Mouse (Mus musculus) forebrain, embryonic 16.5 days (tissue): ENCODE measurements around the gene Bcl7c. TPM values are rescaled to one million over a fixed set of nuclear protein-coding genes. Genes with fewer than 3 reads are reported as not detected.
"Not testable (repeated sequence)": the region's sequence is repeated elsewhere in the genome, so short reads cannot be mapped to it uniquely, and the experiment has no call there.

Source experiments
- ATAC-seq: fragments of 200-750 bp; cut with Nextera tagmentation; 2 replicates; pipeline ENCODE4 v1.8.0; 2017; ENCODE audit warnings: mild to moderate bottlenecking, moderate library complexity
- H3K27ac ChIP-seq: fragments of 300-500 bp; sonication (generic); 2 replicates; pipeline ENCODE4 v1.5.1; 2014; ENCODE audit warnings: low read length, control low read depth
- H3K27me3 ChIP-seq: fragments of 300-500 bp; sonication (generic); replicated peaks from 2 replicates; pipeline ENCODE4 v1.6.1; 2014; ENCODE audit warnings: low read length; ENCODE audit not compliant: control insufficient read depth, insufficient read depth
- H3K36me3 ChIP-seq: fragments of 300-500 bp; sonication (generic); 2 replicates; pipeline ENCODE4 v1.6.1; 2014; ENCODE audit not compliant: control insufficient read depth, insufficient read depth
- H3K4me1 ChIP-seq: fragments of 300-500 bp; sonication (generic); replicated peaks from 2 replicates; pipeline ENCODE4 v1.6.1; 2014; ENCODE audit warnings: low read length; ENCODE audit not compliant: control insufficient read depth, insufficient read depth
- H3K4me2 ChIP-seq: fragments of 300-500 bp; sonication (generic); 2 replicates; pipeline ENCODE4 v1.6.1; 2014; ENCODE audit warnings: mild to moderate bottlenecking, low read length, control low read depth
- H3K4me3 ChIP-seq: fragments of 300-500 bp; sonication (generic); replicated peaks from 2 replicates; pipeline ENCODE4 v1.5.1; 2014; ENCODE audit warnings: mild to moderate bottlenecking, low read length, control low read depth
- H3K9ac ChIP-seq: fragments of 300-500 bp; sonication (generic); replicated peaks from 2 replicates; pipeline ENCODE4 v1.6.1; 2014; ENCODE audit warnings: low read depth, low read length, control low read depth
- H3K9me3 ChIP-seq: fragments of 300-500 bp; sonication (generic); 2 replicates; pipeline ENCODE4 v1.6.1; 2016; ENCODE audit warnings: low read length; ENCODE audit not compliant: control insufficient read depth
- WGBS: fragments of 180-500 bp; shearing (Covaris S2); extraction: QIAGEN DNeasy Blood & Tissue Kit; methylation state at CpG from one replicate; pipeline ENCODE4 v1.1.7; 2014; 5-methylcytosine and 5-hydroxymethylcytosine counted together
- polyA plus RNA-seq: library from polyadenylated mRNA; unstranded; fragments of >200 nt; fragmentation: Nextera tagmentation; extraction: Ambion mirVana; gene quantifications from 2 replicates; pipeline ENCODE4 v1.2.1, GENCODE M21; 2015

The Bcl7c gene
- polyA plus RNA-seq, 1 experiment from 2014 or later = 33.8 TPM

DNA sequence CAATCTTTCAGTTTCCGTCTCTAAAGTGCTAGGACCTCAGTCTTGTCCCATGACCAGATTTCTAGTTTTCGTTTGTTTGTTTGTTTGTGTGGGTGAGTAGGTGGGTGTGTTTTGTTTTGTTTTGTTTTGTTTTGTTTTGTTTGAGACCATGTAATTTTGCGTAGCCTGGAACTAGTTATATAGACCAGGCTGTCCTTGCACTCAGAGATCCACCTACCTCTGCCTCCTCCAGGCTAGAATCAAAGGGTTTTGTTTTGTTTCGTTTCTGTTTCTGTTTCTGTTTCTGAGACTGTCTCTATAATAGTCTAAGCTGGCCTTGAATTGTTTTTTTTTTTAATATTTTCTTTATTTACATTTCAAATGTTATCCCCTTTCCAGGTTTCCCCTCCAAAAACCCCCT is 62.4 kb downstream of the Bcl7c start:
- no peaks in the 10 kb centered on the region for H3K27me3 ChIP-seq
- H3K36me3 ChIP-seq = no peaks in the 10 kb centered on the region
- 88% methylated on average over 4 of the region's 4 CpGs for WGBS
- H3K27ac ChIP-seq = no peak overlapping the region
- no peaks in the 10 kb centered on the region for H3K9me3 ChIP-seq
- no peaks in the 10 kb centered on the region for H3K4me1 ChIP-seq
- no peak overlapping the region for H3K4me3 ChIP-seq
- no peak overlapping the region for H3K4me2 ChIP-seq
- H3K9ac ChIP-seq = no peak overlapping the region
- ATAC-seq = no peak

GRCm38 (mm10) chr7:127642254-127642653 is 66.5 kb downstream of the Bcl7c start:
- no peak overlapping the region for H3K27ac ChIP-seq
- H3K9ac ChIP-seq = no peak overlapping the region
- H3K4me1 ChIP-seq = peaks cover 3% of the 10 kb centered on the region; the same call in 1 of the 2 replicates
- 65% methylated on average over 4 of the region's 4 CpGs for WGBS
- H3K4me3 ChIP-seq = no peak overlapping the region
- no peaks in the 10 kb centered on the region for H3K36me3 ChIP-seq
- no peaks in the 10 kb centered on the region for H3K9me3 ChIP-seq
- no peak overlapping the region for H3K4me2 ChIP-seq
- no peaks in the 10 kb centered on the region for H3K27me3 ChIP-seq
- ATAC-seq = no peak

GRCm38 (mm10) chr7:127641260-127641659 is 67.5 kb downstream of the Bcl7c start:
- H3K36me3 ChIP-seq = no peaks in the 10 kb centered on the region
- no peak overlapping the region for H3K27ac ChIP-seq
- 41% methylated on average over 4 of the region's 4 CpGs for WGBS
- H3K9me3 ChIP-seq = no peaks in the 10 kb centered on the region
- H3K9ac ChIP-seq = no peak overlapping the region
- no peaks in the 10 kb centered on the region for H3K27me3 ChIP-seq
- H3K4me1 ChIP-seq = peaks cover 4% of the 10 kb centered on the region; the same call in 1 of the 2 replicates
- ATAC-seq = no peak
- no peak overlapping the region for H3K4me3 ChIP-seq
- H3K4me2 ChIP-seq = no peak overlapping the region

DNA sequence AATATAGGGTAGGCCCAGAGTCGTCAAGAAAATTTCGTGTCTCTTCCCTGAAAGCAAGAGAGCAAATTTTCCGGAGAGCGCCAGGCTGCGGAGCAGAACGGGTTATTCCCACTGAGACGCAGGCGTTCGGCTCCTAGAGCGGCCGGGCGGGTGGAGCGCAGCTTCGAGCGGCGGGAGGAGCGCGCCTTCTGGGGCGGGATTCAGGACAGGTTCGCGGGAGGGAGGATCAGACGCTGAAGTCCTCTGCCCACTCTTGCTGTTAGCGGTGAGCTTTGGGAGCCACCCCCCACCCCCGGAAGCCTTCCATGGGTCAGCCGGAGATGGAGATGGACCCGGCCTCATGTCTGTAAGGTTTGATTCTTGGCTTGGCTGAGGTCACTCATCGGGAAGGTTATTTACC is 71.8 kb downstream of the Bcl7c start:
- peak overlapping the region; percentile 74 for H3K9ac ChIP-seq
- peak; percentile 87 for ATAC-seq
- H3K4me2 ChIP-seq = peak overlapping the region; percentile 67
- peak overlapping the region; percentile 59 for H3K4me3 ChIP-seq
- no peaks in the 10 kb centered on the region for H3K27me3 ChIP-seq
- H3K4me1 ChIP-seq = peaks cover 4% of the 10 kb centered on the region; the same call in 1 of the 2 replicates
- H3K36me3 ChIP-seq = no peaks in the 10 kb centered on the region
- no peak overlapping the region for H3K27ac ChIP-seq
- 0% methylated on average over 27 of the region's 27 CpGs for WGBS
- no peaks in the 10 kb centered on the region for H3K9me3 ChIP-seq

DNA sequence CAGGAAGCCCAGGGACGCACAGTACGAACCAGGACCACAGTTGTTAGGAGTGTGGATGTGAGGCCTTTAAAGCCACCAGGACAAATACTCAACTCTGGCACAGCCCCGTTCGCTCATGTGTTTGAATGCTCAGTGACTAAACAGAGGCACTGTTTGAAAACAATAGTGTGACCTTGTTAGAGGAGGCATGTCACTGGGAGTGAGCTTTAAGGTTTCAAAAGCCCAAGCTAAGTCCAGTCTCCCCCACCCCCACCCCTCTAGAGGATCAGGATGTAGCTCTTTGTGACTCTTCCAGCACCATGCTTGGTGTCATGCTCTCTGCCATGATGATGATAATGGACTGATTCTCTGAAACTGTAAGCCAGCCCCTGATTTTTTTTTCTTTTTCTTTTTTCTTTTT is 77.3 kb downstream of the Bcl7c start:
- ATAC-seq = no peak
- H3K9ac ChIP-seq = no peak overlapping the region

GRCm38 (mm10) chr7:127628646-127629045 is 80.1 kb downstream of the Bcl7c start:
- H3K4me3 ChIP-seq = no peak overlapping the region
- no peaks in the 10 kb centered on the region for H3K36me3 ChIP-seq
- no peak overlapping the region for H3K4me2 ChIP-seq
- H3K9me3 ChIP-seq = no peaks in the 10 kb centered on the region
- H3K4me1 ChIP-seq = no peaks in the 10 kb centered on the region
- no peak for ATAC-seq
- no peaks in the 10 kb centered on the region for H3K27me3 ChIP-seq
- H3K27ac ChIP-seq = no peak overlapping the region
- WGBS = 78% methylated on average over 5 of the region's 5 CpGs
- H3K9ac ChIP-seq = no peak overlapping the region

More for the DNA sequence above, 77.3 kb downstream of the Bcl7c start:
- Histone ChIP-seq H3K27ac (no peak overlapping the region), H3K4me2 (no peak overlapping the region), H3K36me3 (no peaks in the 10 kb centered on the region), H3K4me1 (no peaks in the 10 kb centered on the region), H3K27me3 (no peaks in the 10 kb centered on the region), H3K9me3 (no peaks in the 10 kb centered on the region), H3K4me3 (no peak overlapping the region)
- WGBS = 48% methylated on average over 4 of the region's 4 CpGs

DNA sequence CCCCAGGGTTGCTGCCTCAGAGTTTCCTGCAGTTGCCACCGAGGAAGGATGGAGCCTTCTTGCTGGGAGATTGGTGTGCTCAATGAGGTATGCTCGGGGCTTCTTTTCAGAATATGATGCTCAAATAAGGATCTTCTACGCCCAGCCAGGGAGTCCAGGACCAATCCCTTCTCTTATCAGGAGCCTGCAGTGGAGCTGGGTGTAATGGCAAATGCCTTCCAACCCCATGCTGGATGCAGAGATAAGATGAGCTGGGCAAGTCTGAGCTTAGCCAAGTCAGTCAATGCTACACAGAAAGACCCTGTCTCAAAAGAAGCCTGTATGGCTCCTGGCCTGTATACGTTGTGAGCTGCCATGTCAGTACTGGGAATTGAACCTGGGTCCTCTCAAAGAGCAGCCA is 82.3 kb downstream of the Bcl7c start:
- Histone ChIP-seq H3K4me3 (no peak overlapping the region), H3K9ac (no peak overlapping the region)
- no peak for ATAC-seq

GRCm38 (mm10) chr7:127626039-127626438 is 82.7 kb downstream of the Bcl7c start:
- H3K36me3 ChIP-seq = no peaks in the 10 kb centered on the region
- H3K4me1 ChIP-seq = no peaks in the 10 kb centered on the region
- no peak for ATAC-seq
- no peaks in the 10 kb centered on the region for H3K27me3 ChIP-seq
- no peak overlapping the region for H3K9ac ChIP-seq
- no peak overlapping the region for H3K4me3 ChIP-seq
- WGBS = 98% methylated on average over 7 of the region's 7 CpGs
- no peak overlapping the region for H3K4me2 ChIP-seq
- H3K9me3 ChIP-seq = no peaks in the 10 kb centered on the region
- no peak overlapping the region for H3K27ac ChIP-seq

More for the DNA sequence above, 82.3 kb downstream of the Bcl7c start:
- Histone ChIP-seq H3K9me3 (no peaks in the 10 kb centered on the region), H3K27ac (no peak overlapping the region), H3K36me3 (no peaks in the 10 kb centered on the region), H3K27me3 (no peaks in the 10 kb centered on the region), H3K4me2 (no peak overlapping the region), H3K4me1 (no peaks in the 10 kb centered on the region)
- 92% methylated on average over 4 of the region's 4 CpGs for WGBS

GRCm38 (mm10) chr7:127618402-127618801 is 90.3 kb downstream of the Bcl7c start:
- not testable (repeated sequence) for H3K36me3 ChIP-seq, H3K27me3 ChIP-seq, H3K4me3 ChIP-seq, ATAC-seq, H3K27ac ChIP-seq, H3K9me3 ChIP-seq, H3K4me2 ChIP-seq, H3K9ac ChIP-seq
- 83% methylated on average over 6 of the region's 8 CpGs for WGBS
- peaks cover 24% of the 10 kb centered on the region for H3K4me1 ChIP-seq

GRCm38 (mm10) chr7:127617962-127618361 is 90.8 kb downstream of the Bcl7c start:
- no peaks in the 10 kb centered on the region for H3K36me3 ChIP-seq
- H3K4me3 ChIP-seq = no peak overlapping the region
- ATAC-seq = no peak
- H3K9ac ChIP-seq = no peak overlapping the region
- peaks cover 25% of the 10 kb centered on the region for H3K4me1 ChIP-seq
- no peak overlapping the region for H3K4me2 ChIP-seq
- H3K27me3 ChIP-seq = no peaks in the 10 kb centered on the region
- H3K27ac ChIP-seq = no peak overlapping the region
- WGBS = 16% methylated on average over 2 of the region's 2 CpGs
- no peaks in the 10 kb centered on the region for H3K9me3 ChIP-seq
